Mouse (Mus musculus) heart, embryonic 15.5 days (tissue): ENCODE data around the gene Ccdc69. TPM values are rescaled to one million over a fixed set of nuclear protein-coding genes. Genes with fewer than 3 reads are reported as not detected.
A peak's percentile ranks its signal among the peaks of the same experiment; 100 is the strongest.
"Not testable (repeated sequence)": the region's sequence is repeated elsewhere in the genome, so short reads cannot be mapped to it uniquely, and the experiment has no call there.

Experiments
- ATAC-seq: fragments of 200-750 bp; cut with Nextera tagmentation; replicated peaks from 2 replicates; pipeline ENCODE4 v1.8.0; 2017; ENCODE audit warnings: low read depth, moderate TSS enrichment; ENCODE audit not compliant: insufficient number of reproducible peaks, insufficient read depth, low FRiP score
- H3K27ac ChIP-seq: fragments of 300-500 bp; sonication (generic); 2 replicates; pipeline ENCODE4 v1.5.1; 2015; ENCODE audit warnings: mild to moderate bottlenecking, inconsistent platforms
- H3K27me3 ChIP-seq: fragments of 300-500 bp; sonication (generic); 2 replicates; pipeline ENCODE4 v1.6.1; 2015; ENCODE audit warnings: inconsistent platforms
- H3K36me3 ChIP-seq: fragments of 300-500 bp; sonication (generic); 2 replicates; pipeline ENCODE4 v1.6.1; 2015; ENCODE audit warnings: mild to moderate bottlenecking, inconsistent platforms
- H3K4me1 ChIP-seq: fragments of 300-500 bp; sonication (generic); replicated peaks from 2 replicates; pipeline ENCODE4 v1.6.1; 2015; ENCODE audit warnings: inconsistent platforms
- H3K4me2 ChIP-seq: fragments of 300-500 bp; sonication (generic); 2 replicates; pipeline ENCODE4 v1.6.1; 2015; ENCODE audit warnings: inconsistent platforms, mild to moderate bottlenecking, moderate library complexity
- H3K4me3 ChIP-seq: fragments of 300-500 bp; sonication (generic); 2 replicates; pipeline ENCODE4 v1.5.1; 2015; ENCODE audit warnings: mild to moderate bottlenecking, inconsistent platforms
- H3K9ac ChIP-seq: fragments of 300-500 bp; sonication (generic); 2 replicates; pipeline ENCODE4 v1.6.1; 2015; ENCODE audit warnings: mild to moderate bottlenecking, inconsistent platforms
- H3K9me3 ChIP-seq: fragments of 300-500 bp; sonication (generic); replicated peaks from 2 replicates; pipeline ENCODE4 v1.6.1; 2016; ENCODE audit warnings: inconsistent platforms
- WGBS: fragments of 180-500 bp; shearing (Covaris S2); methylation state at CpG from one replicate; pipeline ENCODE4 v1.1.7; 2015; ENCODE audit warnings: mixed read lengths; 5-methylcytosine and 5-hydroxymethylcytosine counted together
- polyA plus RNA-seq: library from polyadenylated mRNA; unstranded; fragments of >200 nt; fragmentation: Nextera tagmentation; extraction: Ambion mirVana; gene quantifications from 2 replicates; pipeline ENCODE4 v1.2.1, GENCODE M21; 2015

Gene Ccdc69
- 17.6 and 21.4 TPM in 2 replicates for polyA plus RNA-seq

DNA sequence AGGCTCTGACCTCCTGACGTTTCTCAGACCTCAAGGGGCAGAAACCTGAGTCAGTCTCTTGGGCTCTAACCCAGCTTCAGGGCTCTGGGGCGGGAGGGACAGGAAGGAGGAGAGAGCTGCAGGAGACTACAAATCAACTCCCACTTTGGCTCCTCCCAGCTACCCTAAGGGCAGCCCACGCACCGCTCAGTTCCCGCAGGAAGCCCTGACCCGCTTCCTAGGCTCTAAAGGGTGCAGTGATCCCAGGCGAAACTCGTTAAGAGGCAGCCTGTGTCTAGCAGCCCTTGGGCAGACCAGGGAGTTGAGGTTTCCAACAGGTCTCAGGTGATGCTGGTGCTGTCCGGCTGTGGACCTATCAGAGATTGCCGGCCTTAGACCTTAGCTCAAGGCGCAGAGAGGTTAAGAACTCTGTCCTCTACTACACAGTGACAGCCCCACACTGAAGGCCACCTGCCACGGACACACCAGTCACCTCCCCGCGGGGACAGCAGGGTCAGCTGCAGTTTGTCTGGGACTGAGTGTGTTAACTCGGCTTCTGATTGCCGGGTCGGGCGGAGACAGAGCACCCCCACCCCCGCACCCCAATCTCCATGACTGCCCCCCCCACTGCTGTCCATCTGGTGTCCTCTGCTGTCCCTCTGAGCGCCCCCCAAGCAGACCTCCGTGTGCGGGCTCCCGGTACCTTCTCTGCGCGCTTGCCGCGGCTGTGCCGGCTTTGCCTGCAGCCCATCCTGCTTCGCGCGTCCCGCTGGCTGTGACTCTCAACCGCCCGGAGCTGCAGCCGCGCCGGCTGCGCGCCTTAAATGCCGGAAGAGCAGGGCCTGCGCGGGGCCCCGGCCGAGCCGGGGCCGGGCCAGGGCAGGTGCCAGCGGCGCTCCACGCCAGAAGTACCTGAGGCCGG, at the start of gene Ccdc69:
TSS of gene Ccdc69 (minus strand) at position 801 of the 901 bp plus-strand sequence.
- H3K9ac ChIP-seq = peak within 1 kb of the TSS; percentile 65
- peak within 1 kb of the TSS; percentile 57 for H3K4me3 ChIP-seq
- no peaks in the 10 kb centered on the region for H3K36me3 ChIP-seq
- WGBS = under 1% methylated on average over 50 of the region's 50 CpGs
- peak within 1 kb of the TSS; percentile 92 for H3K27ac ChIP-seq
- H3K27me3 ChIP-seq = no peaks in the 10 kb centered on the region
- H3K4me2 ChIP-seq = peak within 1 kb of the TSS; percentile 84
- peak; percentile 67 for ATAC-seq
- no peaks in the 10 kb centered on the region for H3K9me3 ChIP-seq
- peaks cover 52% of the 10 kb centered on the region for H3K4me1 ChIP-seq

DNA sequence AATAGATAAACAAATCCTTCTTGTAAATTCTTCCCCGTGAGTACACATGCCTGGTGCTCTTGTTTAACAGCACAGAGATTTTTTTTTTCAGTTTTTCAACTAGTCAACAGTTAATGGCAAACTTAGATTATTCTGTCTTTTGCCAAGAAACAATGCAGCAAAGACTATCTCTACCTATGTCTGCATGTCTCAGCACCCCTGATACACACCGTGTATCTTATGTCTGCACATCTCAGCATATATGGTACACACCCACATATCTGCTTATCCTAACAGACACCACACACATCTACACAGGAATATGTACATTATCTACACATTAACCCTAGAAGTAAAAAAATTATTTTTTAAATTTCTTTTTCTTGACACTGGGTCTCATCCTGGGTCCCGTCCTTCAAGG, 48.7 kb upstream of the Ccdc69 start:
- no peak for ATAC-seq
- Histone ChIP-seq H3K4me2 (no peak overlapping the region), H3K9ac (no peak overlapping the region), H3K4me3 (no peak overlapping the region), H3K4me1 (no peaks in the 10 kb centered on the region), H3K27ac (no peak overlapping the region), H3K36me3 (no peaks in the 10 kb centered on the region), H3K9me3 (no peaks in the 10 kb centered on the region), H3K27me3 (no peaks in the 10 kb centered on the region)
- 74% methylated on average over 3 of the region's 3 CpGs for WGBS

DNA sequence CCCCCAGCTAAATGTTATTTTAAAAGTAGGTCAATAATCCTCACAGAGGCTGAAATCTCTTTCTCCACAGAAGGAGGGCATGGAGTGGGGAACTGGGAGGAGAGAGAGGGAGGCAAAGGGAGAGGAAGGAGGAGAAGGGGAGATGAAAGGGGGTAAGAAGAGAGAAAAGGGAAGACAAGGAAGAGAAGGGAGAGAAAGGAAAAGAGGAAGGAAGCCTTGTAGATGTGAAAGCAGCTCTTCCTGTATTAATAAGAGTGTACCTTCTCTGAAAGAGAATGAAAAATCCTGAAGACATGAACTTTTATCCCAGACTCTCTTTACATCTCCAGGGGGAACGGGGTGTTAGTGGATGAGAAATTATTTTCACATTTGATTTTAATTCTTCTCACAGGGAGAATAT, 43.5 kb upstream of the Ccdc69 start:
- Histone ChIP-seq H3K4me1 (peaks cover 3% of the 10 kb centered on the region; the same call in 1 of the 2 replicates), H3K27ac (peak overlapping the region; percentile 41; the same call in 1 of the 2 replicates), H3K9me3 (no peaks in the 10 kb centered on the region), H3K9ac (no peak overlapping the region), H3K4me3 (no peak overlapping the region), H3K27me3 (no peaks in the 10 kb centered on the region), H3K4me2 (no peak overlapping the region), H3K36me3 (no peaks in the 10 kb centered on the region)
- WGBS = 87% methylated on average over 1 of the region's 1 CpGs
- no peak for ATAC-seq

DNA sequence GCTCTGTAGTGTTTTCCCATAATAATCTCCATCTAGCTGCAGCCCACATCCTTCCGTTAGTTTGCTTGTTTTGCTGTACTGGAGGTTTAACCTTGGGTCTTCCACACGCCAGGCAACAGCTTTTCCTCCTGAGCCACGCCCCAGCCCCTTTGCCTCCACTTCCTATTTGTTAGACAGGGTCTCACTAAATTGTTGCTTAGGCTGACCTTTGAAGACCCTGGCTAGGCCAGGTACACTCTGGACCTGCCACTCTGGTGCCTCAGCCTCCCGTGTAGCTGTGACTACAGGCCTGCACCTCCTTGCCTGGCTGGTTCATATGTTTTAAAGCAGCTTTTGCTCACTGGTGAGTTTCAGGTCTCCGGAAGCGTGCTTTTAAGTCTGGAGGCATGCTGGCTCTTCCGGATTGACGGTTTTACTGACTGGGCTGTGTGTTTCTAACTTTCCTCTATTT, 42.9 kb upstream of the Ccdc69 start:
- Histone ChIP-seq H3K27me3 (no peaks in the 10 kb centered on the region), H3K27ac (peak overlapping the region; percentile 41), H3K4me3 (no peak overlapping the region), H3K4me1 (peaks cover 3% of the 10 kb centered on the region; the same call in 1 of the 2 replicates), H3K36me3 (no peaks in the 10 kb centered on the region), H3K4me2 (no peak overlapping the region), H3K9ac (no peak overlapping the region), H3K9me3 (no peaks in the 10 kb centered on the region)
- no peak for ATAC-seq
- 72% methylated on average over 8 of the region's 8 CpGs for WGBS

GRCm38 (mm10) chr11:55120279-55120678, 42.3 kb upstream of the Ccdc69 start:
- peaks cover 3% of the 10 kb centered on the region; the same call in 1 of the 2 replicates for H3K4me1 ChIP-seq
- no peak overlapping the region for H3K9ac ChIP-seq
- no peak overlapping the region for H3K4me2 ChIP-seq
- no peak overlapping the region for H3K4me3 ChIP-seq
- no peak for ATAC-seq
- no peaks in the 10 kb centered on the region for H3K27me3 ChIP-seq
- H3K27ac ChIP-seq = peak overlapping the region; percentile 41; the same call in 1 of the 2 replicates
- no peaks in the 10 kb centered on the region for H3K9me3 ChIP-seq
- no peaks in the 10 kb centered on the region for H3K36me3 ChIP-seq

- 86% methylated on average over 2 of the region's 2 CpGs for WGBS
- H3K4me2 ChIP-seq = no peak overlapping the region
- H3K27me3 ChIP-seq = no peaks in the 10 kb centered on the region
- H3K9me3 ChIP-seq = no peaks in the 10 kb centered on the region
- no peak overlapping the region for H3K27ac ChIP-seq
- peaks cover 9% of the 10 kb centered on the region for H3K4me1 ChIP-seq
- no peak for ATAC-seq
- H3K36me3 ChIP-seq = no peaks in the 10 kb centered on the region
- H3K9ac ChIP-seq = no peak overlapping the region
- H3K4me3 ChIP-seq = no peak overlapping the region
Observed at GRCm38 (mm10) chr11:55117031-55117430, 39.1 kb upstream of the Ccdc69 start.

- ATAC-seq = no peak
- WGBS = 88% methylated on average over 3 of the region's 3 CpGs
Observed at GRCm38 (mm10) chr11:55116004-55116403, 38.1 kb upstream of the Ccdc69 start.

GRCm38 (mm10) chr11:55114291-55114690, 36.4 kb upstream of the Ccdc69 start:
- no peak overlapping the region for H3K4me3 ChIP-seq
- no peak overlapping the region for H3K4me2 ChIP-seq
- no peaks in the 10 kb centered on the region for H3K36me3 ChIP-seq
- no peak for ATAC-seq
- peak overlapping the region; percentile 67 for H3K27ac ChIP-seq
- H3K9ac ChIP-seq = no peak overlapping the region
- H3K9me3 ChIP-seq = no peaks in the 10 kb centered on the region
- no peaks in the 10 kb centered on the region for H3K27me3 ChIP-seq
- 33% methylated on average over 2 of the region's 2 CpGs for WGBS
- H3K4me1 ChIP-seq = peaks cover 15% of the 10 kb centered on the region

More at GRCm38 (mm10) chr11:55116004-55116403, 38.1 kb upstream of the Ccdc69 start:
- no peaks in the 10 kb centered on the region for H3K27me3 ChIP-seq
- no peak overlapping the region for H3K27ac ChIP-seq
- H3K9ac ChIP-seq = no peak overlapping the region
- no peak overlapping the region for H3K4me2 ChIP-seq
- no peaks in the 10 kb centered on the region for H3K9me3 ChIP-seq
- H3K36me3 ChIP-seq = no peaks in the 10 kb centered on the region
- H3K4me1 ChIP-seq = peaks cover 9% of the 10 kb centered on the region
- H3K4me3 ChIP-seq = no peak overlapping the region

GRCm38 (mm10) chr11:55113861-55114250, 35.9 kb upstream of the Ccdc69 start:
- H3K4me2 ChIP-seq, H3K9me3 ChIP-seq, H3K9ac ChIP-seq, H3K36me3 ChIP-seq, H3K27me3 ChIP-seq, H3K4me3 ChIP-seq: not testable (repeated sequence)
- peak; percentile 38; the same call in 1 of the 2 replicates for ATAC-seq
- H3K4me1 ChIP-seq = peaks cover 16% of the 10 kb centered on the region
- H3K27ac ChIP-seq = peak overlapping the region; percentile 73
- WGBS = 32% methylated on average over 4 of the region's 4 CpGs

- WGBS = 34% methylated on average over 7 of the region's 7 CpGs
- Histone ChIP-seq H3K4me2 (no peak overlapping the region; the same call in 1 of the 2 replicates), H3K9ac (no peak overlapping the region), H3K9me3 (no peaks in the 10 kb centered on the region), H3K27me3 (no peaks in the 10 kb centered on the region), H3K36me3 (no peaks in the 10 kb centered on the region), H3K4me1 (peaks cover 16% of the 10 kb centered on the region), H3K27ac (peak overlapping the region; percentile 73), H3K4me3 (no peak overlapping the region)
- ATAC-seq = peak; percentile 72
Observed at GRCm38 (mm10) chr11:55113209-55113860, 35.4 kb upstream of the Ccdc69 start.

GRCm38 (mm10) chr11:55110566-55111169, 32.7 kb upstream of the Ccdc69 start:
- ATAC-seq = no peak
- Histone ChIP-seq H3K36me3 (no peaks in the 10 kb centered on the region), H3K27ac (no peak overlapping the region), H3K4me2 (no peak overlapping the region), H3K4me3 (no peak overlapping the region), H3K9me3 (no peaks in the 10 kb centered on the region), H3K27me3 (no peaks in the 10 kb centered on the region), H3K9ac (no peak overlapping the region), H3K4me1 (peaks cover 16% of the 10 kb centered on the region)
- 62% methylated on average over 7 of the region's 7 CpGs for WGBS
